Mouse (Mus musculus) left cerebral cortex, adult 2 months (tissue): ENCODE data around the gene Prim1. TPM values are rescaled to one million over a fixed set of nuclear protein-coding genes. Genes with fewer than 3 reads are reported as not detected.
"Not testable (repeated sequence)": the region's sequence is repeated elsewhere in the genome, so short reads cannot be mapped to it uniquely, and the experiment has no call there.

ENCODE experiments used
- DNase-seq, 2 experiments: peaks; one replicate each; pipeline ENCODE4 v3.0.0; 2021 to 2022; ENCODE audit warnings: low spot score in 2 of 2, mixed read lengths in 1 of 2; ENCODE audit errors: extremely low spot score in 1 of 2
- H3K27ac ChIP-seq: fragments of 200-600 bp; 2 replicates; pipeline ENCODE4 v1.8.1; 2022
- H3K4me3 ChIP-seq: fragments of 200-600 bp; 2 replicates; pipeline ENCODE4 v1.8.1; 2022
- CTCF ChIP-seq: fragments of 200-600 bp; IDR thresholded peaks from 2 replicates; pipeline ENCODE4 v1.8.1; 2022; ENCODE audit warnings: antibody characterized with exemption, mild to moderate bottlenecking, moderate library complexity
- intact Hi-C: fragments of 180-260 bp; cut with DNase I; formaldehyde crosslinking; loops from one replicate; pipeline ENCODE4 v1.15.1; 2025
- total RNA-seq, 2 experiments: library from RNA; stranded (reverse); gene quantifications; 2 replicates each; pipeline ENCODE4 v1.2.3; 2021

Gene Prim1
- total RNA-seq, 2 experiments from 2014 or later = 7.9 to 8.1 TPM

- no peak overlapping the region for H3K4me3 ChIP-seq
- intact Hi-C loops = no loop called here
- no peak overlapping the region for H3K27ac ChIP-seq
- DNase-seq = no peak
- no peak; the same call in 1 of the 2 replicates for TF ChIP-seq CTCF
Measured at GRCm38 (mm10) chr10:128039858-128040257, 24.9 kb downstream of the Prim1 start.

GRCm38 (mm10) chr10:128040293-128040692, 25.3 kb downstream of the Prim1 start:
- TF ChIP-seq CTCF = no peak
- DNase-seq = no peak
- no peak overlapping the region for H3K4me3 ChIP-seq
- intact Hi-C loops = no loop called here
- H3K27ac ChIP-seq = no peak overlapping the region

- Histone ChIP-seq H3K27ac (no peak overlapping the region), H3K4me3 (no peak overlapping the region)
- DNase-seq = no peak
- intact Hi-C loops = no loop called here
- TF ChIP-seq CTCF = no peak
Measured at GRCm38 (mm10) chr10:128041636-128042035, 26.7 kb downstream of the Prim1 start.

- intact Hi-C loops = no loop called here
- H3K27ac ChIP-seq = no peak overlapping the region
- H3K4me3 ChIP-seq = no peak overlapping the region
- TF ChIP-seq CTCF = no peak
- no peak for DNase-seq
Measured at GRCm38 (mm10) chr10:128042466-128042865, 27.5 kb downstream of the Prim1 start.

- intact Hi-C loops = no loop called here
- H3K4me3 ChIP-seq = no peak overlapping the region
- DNase-seq = no peak
- no peak for TF ChIP-seq CTCF
- no peak overlapping the region for H3K27ac ChIP-seq
Measured at GRCm38 (mm10) chr10:128043041-128043835, 28.3 kb downstream of the Prim1 start.

GRCm38 (mm10) chr10:128048157-128048556, 33.2 kb downstream of the Prim1 start:
- Histone ChIP-seq H3K27ac (no peak overlapping the region), H3K4me3 (no peak overlapping the region)
- no peak for DNase-seq
- no peak for TF ChIP-seq CTCF
- intact Hi-C loops = no loop called here

GRCm38 (mm10) chr10:128049741-128050140, 34.8 kb downstream of the Prim1 start:
- Histone ChIP-seq H3K27ac (no peak overlapping the region), H3K4me3 (no peak overlapping the region)
- no peak for DNase-seq
- TF ChIP-seq CTCF = no peak
- intact Hi-C loops = no loop called here

- DNase-seq = no peak
- intact Hi-C loops = no loop called here
- TF ChIP-seq CTCF = no peak
- no peak overlapping the region for H3K4me3 ChIP-seq
- H3K27ac ChIP-seq = no peak overlapping the region
Measured at GRCm38 (mm10) chr10:128050355-128050754, 35.4 kb downstream of the Prim1 start.

- TF ChIP-seq CTCF = no peak
- intact Hi-C loops = no loop called here
- Histone ChIP-seq H3K27ac (no peak overlapping the region), H3K4me3 (no peak overlapping the region)
- no peak for DNase-seq
Measured at GRCm38 (mm10) chr10:128051589-128051988, 36.6 kb downstream of the Prim1 start.

- intact Hi-C loops, H3K4me3 ChIP-seq, H3K27ac ChIP-seq, DNase-seq: not testable (repeated sequence)
Measured at GRCm38 (mm10) chr10:128052136-128052535, 37.2 kb downstream of the Prim1 start.

GRCm38 (mm10) chr10:128053001-128053400, 38.0 kb downstream of the Prim1 start:
- intact Hi-C loops = no loop called here
- Histone ChIP-seq H3K27ac (no peak overlapping the region), H3K4me3 (no peak overlapping the region)
- DNase-seq = no peak
- no peak for TF ChIP-seq CTCF

- TF ChIP-seq CTCF = no peak; the same call in none of the 2 replicates
- peak overlapping the region; percentile 92 for H3K27ac ChIP-seq
- peak overlapping the region; percentile 62 for H3K4me3 ChIP-seq
- intact Hi-C loops = loop anchor here (1.0 kb wide), 1 partner anchor 23 kb away; the partner anchor contains the start of gene Naca
- no peak for DNase-seq
Measured at GRCm38 (mm10) chr10:128058184-128058583, 43.2 kb downstream of the Prim1 start.
